Mouse (Mus musculus): ENCODE measurements around the gene Usp32.

GRCm38 (mm10) chr11:84967113-84967512 is 172.8 kb downstream of the Usp32 start:
- no peak for TF ChIP-seq GATA1 (IDR thresholded peaks at IDR 0.05; ENCODE audit: borderline replicate concordance, low read length)
- TF ChIP-seq CTCF (IDR thresholded peaks at IDR 0.05; ENCODE audit: low read depth, low read length): no peak
- TF ChIP-seq TAL1 (conservative IDR thresholded peaks at IDR 0.05; ENCODE audit: low read depth, low read length): no peak
- no peak for TF ChIP-seq POLR2AphosphoS5 (IDR thresholded peaks at IDR 0.05; ENCODE audit: insufficient replicate concordance, low read depth, low read length)
- TF ChIP-seq GATA2 (IDR thresholded peaks at IDR 0.05; ENCODE audit: borderline replicate concordance, low read depth, low read length): no peak
